Mouse (Mus musculus) liver, embryonic 13.5 days (tissue): ENCODE data around the gene Tmem86a. TPM values are rescaled to one million over a fixed set of nuclear protein-coding genes. Genes with fewer than 3 reads are reported as not detected.

ENCODE experiments used
- ATAC-seq: fragments of 200-750 bp; cut with Nextera tagmentation; 2 replicates; pipeline ENCODE4 v1.8.0; 2017; ENCODE audit warnings: low read depth, mild to moderate bottlenecking, moderate number of reproducible peaks, moderate library complexity
- DNase-seq: peaks from one replicate; pipeline ENCODE4 v3.0.0; 2022
- H3K27ac ChIP-seq: fragments of 300-500 bp; sonication (generic); 2 replicates; pipeline ENCODE4 v1.5.1; 2015; ENCODE audit warnings: moderate library complexity, mild to moderate bottlenecking, inconsistent platforms
- H3K27me3 ChIP-seq: fragments of 300-500 bp; sonication (generic); 2 replicates; pipeline ENCODE4 v1.6.1; 2015; ENCODE audit warnings: mild to moderate bottlenecking, inconsistent platforms
- H3K36me3 ChIP-seq: fragments of 300-500 bp; sonication (generic); 2 replicates; pipeline ENCODE4 v1.6.1; 2015; ENCODE audit warnings: mild to moderate bottlenecking, inconsistent platforms
- H3K4me1 ChIP-seq: fragments of 300-500 bp; sonication (generic); replicated peaks from 2 replicates; pipeline ENCODE4 v1.6.1; 2015; ENCODE audit warnings: inconsistent platforms
- H3K4me2 ChIP-seq: fragments of 300-500 bp; sonication (generic); 2 replicates; pipeline ENCODE4 v1.6.1; 2015; ENCODE audit warnings: inconsistent platforms, mild to moderate bottlenecking, moderate library complexity
- H3K4me3 ChIP-seq: fragments of 300-500 bp; sonication (generic); replicated peaks from 2 replicates; pipeline ENCODE4 v1.5.1; 2015; ENCODE audit warnings: mild to moderate bottlenecking, inconsistent platforms
- H3K9ac ChIP-seq: fragments of 300-500 bp; sonication (generic); 2 replicates; pipeline ENCODE4 v1.6.1; 2015; ENCODE audit warnings: mild to moderate bottlenecking, inconsistent platforms
- H3K9me3 ChIP-seq: fragments of 300-500 bp; sonication (generic); replicated peaks from 2 replicates; pipeline ENCODE4 v1.6.1; 2016; ENCODE audit warnings: inconsistent platforms
- WGBS: fragments of 180-500 bp; shearing (Covaris S2); methylation state at CpG from one replicate; pipeline ENCODE4 v1.1.7; 2015; ENCODE audit not compliant: insufficient replicate concordance; 5-methylcytosine and 5-hydroxymethylcytosine counted together
- polyA plus RNA-seq: library from polyadenylated mRNA; unstranded; fragments of >200 nt; fragmentation: Nextera tagmentation; extraction: Ambion mirVana; gene quantifications from 2 replicates; pipeline ENCODE4 v1.2.1, GENCODE M21; 2015

Gene Tmem86a
- 23.8 and 23.9 TPM in 2 replicates for polyA plus RNA-seq

- peak within 1 kb of the TSS; percentile 80 for H3K27ac ChIP-seq
These were observed at the start of gene Tmem86a for GRCm38 (mm10) chr7:47050366-47050765. TSS of gene Tmem86a (plus strand) at chr7:47050601.

DNA sequence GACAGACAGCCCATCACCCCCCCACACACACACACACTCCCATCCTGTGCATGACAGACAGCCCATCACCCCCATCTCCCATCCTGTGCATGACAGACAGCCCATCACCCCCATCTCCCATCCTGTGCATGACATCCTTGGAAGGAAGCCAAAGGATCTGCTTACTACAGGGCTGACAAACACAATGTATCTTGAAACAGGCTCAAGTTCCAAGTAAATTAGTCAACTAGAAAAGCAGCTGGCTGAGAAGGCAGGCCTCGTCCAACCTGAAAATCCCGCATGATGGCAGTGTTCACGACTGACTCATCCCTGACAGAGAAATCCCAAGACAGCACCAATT is 49.8 kb upstream of the Tmem86a start:
- H3K4me3 ChIP-seq: no peak overlapping the region
- ATAC-seq (no peak), DNase-seq (no peak)
- H3K4me1 ChIP-seq: peaks cover 96% of the 10 kb centered on the region
- no peak overlapping the region for H3K27ac ChIP-seq
- peaks cover 34% of the 10 kb centered on the region for H3K36me3 ChIP-seq
- no peak overlapping the region for H3K4me2 ChIP-seq
- no peak overlapping the region for H3K9ac ChIP-seq
- no peaks in the 10 kb centered on the region for H3K9me3 ChIP-seq
- 80% methylated on average over 3 of the region's 3 CpGs for WGBS
- H3K27me3 ChIP-seq: no peaks in the 10 kb centered on the region

More at GRCm38 (mm10) chr7:47050366-47050765, at the start of gene Tmem86a:
- H3K4me2 ChIP-seq: peak within 1 kb of the TSS; percentile 95
- no peaks in the 10 kb centered on the region for H3K9me3 ChIP-seq
- peaks cover 13% of the 10 kb centered on the region; the same call in 1 of the 2 replicates for H3K36me3 ChIP-seq
- ATAC-seq (peak; percentile 93), DNase-seq (peak; percentile 87)
- 0% methylated on average over 33 of the region's 33 CpGs for WGBS
- H3K4me1 ChIP-seq: peaks cover 40% of the 10 kb centered on the region
- peak within 1 kb of the TSS; percentile 71 for H3K4me3 ChIP-seq
- H3K9ac ChIP-seq: peak within 1 kb of the TSS; percentile 77
- peaks cover 14% of the 10 kb centered on the region; the same call in 1 of the 2 replicates for H3K27me3 ChIP-seq

GRCm38 (mm10) chr7:47001125-47001899 is 49.1 kb upstream of the Tmem86a start:
- no peaks in the 10 kb centered on the region for H3K27me3 ChIP-seq
- peaks cover 27% of the 10 kb centered on the region for H3K36me3 ChIP-seq
- H3K4me2 ChIP-seq: 0 out of 2 replicates have a peak overlapping the region, but pooled peaks have one; percentile 17
- H3K4me1 ChIP-seq: peaks cover 94% of the 10 kb centered on the region
- DNase-seq (no peak), ATAC-seq (no peak)
- WGBS: 35% methylated on average over 5 of the region's 5 CpGs
- no peak overlapping the region; the same call in 1 of the 2 replicates for H3K27ac ChIP-seq
- H3K9me3 ChIP-seq: no peaks in the 10 kb centered on the region
- H3K4me3 ChIP-seq: no peak overlapping the region
- H3K9ac ChIP-seq: no peak overlapping the region

GRCm38 (mm10) chr7:47001900-47002275 is 48.5 kb upstream of the Tmem86a start:
- H3K36me3 ChIP-seq: peaks cover 26% of the 10 kb centered on the region
- DNase-seq (no peak), ATAC-seq (no peak)
- no peak overlapping the region for H3K4me2 ChIP-seq
- H3K27ac ChIP-seq: no peak overlapping the region
- H3K9ac ChIP-seq: no peak overlapping the region
- no peak overlapping the region for H3K4me3 ChIP-seq
- no peaks in the 10 kb centered on the region for H3K27me3 ChIP-seq
- peaks cover 94% of the 10 kb centered on the region for H3K4me1 ChIP-seq
- WGBS: 78% methylated on average over 4 of the region's 4 CpGs
- no peaks in the 10 kb centered on the region for H3K9me3 ChIP-seq

- peak overlapping the region; percentile 9; the same call in 1 of the 2 replicates for H3K27ac ChIP-seq
- no peak overlapping the region for H3K9ac ChIP-seq
- no peak overlapping the region for H3K4me2 ChIP-seq
- H3K36me3 ChIP-seq: peaks cover 9% of the 10 kb centered on the region
- ATAC-seq: no peak
- 82% methylated on average over 3 of the region's 3 CpGs for WGBS
- peaks cover 83% of the 10 kb centered on the region for H3K4me1 ChIP-seq
- H3K4me3 ChIP-seq: no peak overlapping the region
- H3K27me3 ChIP-seq: no peaks in the 10 kb centered on the region
- no peaks in the 10 kb centered on the region for H3K9me3 ChIP-seq
- no peak for DNase-seq
These were observed 46.8 kb upstream of the Tmem86a start for GRCm38 (mm10) chr7:47003411-47004115.

- Histone ChIP-seq H3K4me3 (peak overlapping the region; percentile 85), H3K9me3 (no peaks in the 10 kb centered on the region), H3K9ac (peak overlapping the region; percentile 84), H3K27me3 (no peaks in the 10 kb centered on the region), H3K4me2 (peak overlapping the region; percentile 85), H3K36me3 (no peaks in the 10 kb centered on the region), H3K4me1 (peaks cover 64% of the 10 kb centered on the region), H3K27ac (peak overlapping the region; percentile 93)
- ATAC-seq (no peak), DNase-seq (peak; percentile 22)
- 16% methylated on average over 21 of the region's 21 CpGs for WGBS
These were observed 43.2 kb upstream of the Tmem86a start for GRCm38 (mm10) chr7:47007109-47007780.

GRCm38 (mm10) chr7:47007818-47008167 is 42.6 kb upstream of the Tmem86a start:
- Histone ChIP-seq H3K4me3 (peak overlapping the region; percentile 85), H3K9ac (peak overlapping the region; percentile 84), H3K36me3 (no peaks in the 10 kb centered on the region), H3K9me3 (no peaks in the 10 kb centered on the region), H3K27ac (peak overlapping the region; percentile 93), H3K4me1 (peaks cover 64% of the 10 kb centered on the region), H3K27me3 (no peaks in the 10 kb centered on the region), H3K4me2 (peak overlapping the region; percentile 85)
- WGBS: under 1% methylated on average over 25 of the region's 25 CpGs
- ATAC-seq (peak; percentile 72), DNase-seq (no peak)

DNA sequence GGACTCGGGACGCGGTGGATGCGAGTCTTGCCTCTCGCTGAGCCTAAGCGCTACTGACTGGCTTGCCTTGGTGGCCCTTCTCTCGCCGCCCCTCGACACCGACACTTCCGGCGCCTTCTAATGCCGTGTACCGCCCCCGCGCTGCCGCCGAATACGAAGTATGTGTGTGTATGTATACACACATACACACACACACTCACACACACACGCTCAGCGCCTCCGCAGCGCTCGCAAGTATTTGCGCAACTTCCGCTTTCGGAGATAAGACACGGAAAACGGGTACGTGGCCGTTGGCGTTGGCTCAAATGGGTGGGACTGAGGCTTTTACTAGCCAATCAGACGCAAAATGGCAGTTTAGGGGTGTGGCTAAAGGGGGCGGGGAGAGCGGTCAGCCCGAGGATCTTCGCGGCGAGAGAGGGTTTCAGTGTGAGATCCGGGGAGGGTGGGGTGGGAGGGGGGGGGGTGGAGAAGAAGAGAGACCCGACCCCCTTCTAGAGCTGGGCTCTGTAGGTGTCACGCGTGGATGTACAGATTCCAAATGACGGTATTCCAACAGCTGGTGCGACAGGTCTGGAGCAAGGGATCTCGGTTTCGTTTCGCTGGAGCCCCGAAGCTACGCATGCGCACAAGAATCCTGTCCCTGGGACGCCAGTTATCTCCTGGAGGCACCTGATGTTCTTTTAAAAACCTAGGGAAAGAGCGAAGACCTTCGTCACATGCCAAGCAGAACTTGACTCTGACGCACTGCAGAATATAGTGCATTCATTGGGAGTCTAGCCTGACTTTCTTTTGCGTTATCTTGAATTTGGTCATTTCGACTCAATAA is 42.0 kb upstream of the Tmem86a start, which contains the start of gene Spty2d1:
Spty2d1 (minus strand) TSS at position 244 of the 826 bp plus-strand sequence.
- Histone ChIP-seq H3K27me3 (no peaks in the 10 kb centered on the region), H3K4me3 (peak within 1 kb of the TSS; percentile 85), H3K4me2 (peak within 1 kb of the TSS; percentile 92), H3K9ac (peak within 1 kb of the TSS; percentile 84), H3K9me3 (no peaks in the 10 kb centered on the region), H3K27ac (peak within 1 kb of the TSS; percentile 93), H3K36me3 (no peaks in the 10 kb centered on the region), H3K4me1 (peaks cover 64% of the 10 kb centered on the region)
- DNase-seq: peak; percentile 97
- ATAC-seq: peak; percentile 91
- under 1% methylated on average over 57 of the region's 57 CpGs for WGBS

- Histone ChIP-seq H3K4me1 (peaks cover 63% of the 10 kb centered on the region), H3K27ac (peak overlapping the region; percentile 30), H3K9me3 (no peaks in the 10 kb centered on the region), H3K4me2 (peak overlapping the region; percentile 26), H3K36me3 (no peaks in the 10 kb centered on the region), H3K9ac (no peak overlapping the region), H3K27me3 (no peaks in the 10 kb centered on the region), H3K4me3 (no peak overlapping the region)
- DNase-seq (peak; percentile 17), ATAC-seq (no peak)
- WGBS: 27% methylated on average over 9 of the region's 9 CpGs
These were observed 37.2 kb upstream of the Tmem86a start for GRCm38 (mm10) chr7:47013131-47013767.
